Mouse (Mus musculus): ENCODE results near the gene Acot2. TPM values are rescaled to one million over a fixed set of nuclear protein-coding genes. Genes with fewer than 3 reads are reported as not detected.

The Acot2 gene
- polyA plus RNA-seq, 1 experiment: 32.9 TPM

- TF ChIP-seq POLR2A (IDR thresholded peaks at IDR 0.05; ENCODE audit: low read depth, low read length): no peak
- TF ChIP-seq CTCF (conservative IDR thresholded peaks at IDR 0.05; ENCODE audit: insufficient read depth, insufficient read length, low read depth, low read length): peak; percentile 70
- H3K4me1 ChIP-seq (ENCODE audit: control insufficient read depth, insufficient read depth, low read length): no peaks in the 10 kb centered on the region
- H3K36me3 ChIP-seq (ENCODE audit: control insufficient read depth, insufficient read depth, low read length): no peaks in the 10 kb centered on the region
- no peak overlapping the region for H3K27ac ChIP-seq (ENCODE audit: insufficient read depth, low read depth, low read length)
- H3K4me3 ChIP-seq (ENCODE audit: insufficient read depth, low read depth, low read length): no peak overlapping the region
- H3K27me3 ChIP-seq (replicated peaks; ENCODE audit: control insufficient read depth, insufficient read depth, low read length): no peaks in the 10 kb centered on the region
- peak; percentile 86 for DNase-seq
- WGBS: 51% methylated on average over 2 of the region's 2 CpGs
Observed at GRCm38 (mm10) chr12:83972117-83972516, 15.5 kb upstream of the Acot2 start.

GRCm38 (mm10) chr12:83978862-83979261, 8.8 kb upstream of the Acot2 start:
- no peaks in the 10 kb centered on the region for H3K27me3 ChIP-seq (replicated peaks; ENCODE audit: control insufficient read depth, insufficient read depth, low read length)
- 87% methylated on average over 6 of the region's 6 CpGs for WGBS
- H3K4me3 ChIP-seq (ENCODE audit: insufficient read depth, low read depth, low read length): no peak overlapping the region
- TF ChIP-seq POLR2A (IDR thresholded peaks at IDR 0.05; ENCODE audit: low read depth, low read length) (no peak), CTCF (conservative IDR thresholded peaks at IDR 0.05; ENCODE audit: insufficient read depth, insufficient read length, low read depth, low read length) (no peak)
- no peak for DNase-seq
- H3K36me3 ChIP-seq (ENCODE audit: control insufficient read depth, insufficient read depth, low read length): no peaks in the 10 kb centered on the region
- peaks cover 10% of the 10 kb centered on the region; the same call in 1 of the 2 replicates for H3K4me1 ChIP-seq (ENCODE audit: control insufficient read depth, insufficient read depth, low read length)
- H3K27ac ChIP-seq (ENCODE audit: insufficient read depth, low read depth, low read length): no peak overlapping the region

GRCm38 (mm10) chr12:83981615-83982014, 6.0 kb upstream of the Acot2 start:
- H3K27ac ChIP-seq (ENCODE audit: insufficient read depth, low read depth, low read length): no peak overlapping the region
- H3K27me3 ChIP-seq (replicated peaks; ENCODE audit: control insufficient read depth, insufficient read depth, low read length): no peaks in the 10 kb centered on the region
- 31% methylated on average over 4 of the region's 4 CpGs for WGBS
- no peaks in the 10 kb centered on the region for H3K36me3 ChIP-seq (ENCODE audit: control insufficient read depth, insufficient read depth, low read length)
- peaks cover 10% of the 10 kb centered on the region; the same call in 1 of the 2 replicates for H3K4me1 ChIP-seq (ENCODE audit: control insufficient read depth, insufficient read depth, low read length)
- no peak overlapping the region for H3K4me3 ChIP-seq (ENCODE audit: insufficient read depth, low read depth, low read length)
- DNase-seq: peak; percentile 73
- no peak for TF ChIP-seq CTCF (conservative IDR thresholded peaks at IDR 0.05; ENCODE audit: insufficient read depth, insufficient read length, low read depth, low read length)
- no peak for TF ChIP-seq POLR2A (IDR thresholded peaks at IDR 0.05; ENCODE audit: low read depth, low read length)

GRCm38 (mm10) chr12:83984752-83985151, 2.9 kb upstream of the Acot2 start, which contains the start of gene Heatr4:
Gene Heatr4, minus strand, starts transcription at chr12:83984852.
- H3K4me3 ChIP-seq (ENCODE audit: insufficient read depth, low read depth, low read length): no peak within 1 kb of the TSS
- TF ChIP-seq CTCF (conservative IDR thresholded peaks at IDR 0.05; ENCODE audit: insufficient read depth, insufficient read length, low read depth, low read length) (no peak), POLR2A (IDR thresholded peaks at IDR 0.05; ENCODE audit: low read depth, low read length) (no peak)
- WGBS: 81% methylated on average over 4 of the region's 4 CpGs
- no peaks in the 10 kb centered on the region for H3K36me3 ChIP-seq (ENCODE audit: control insufficient read depth, insufficient read depth, low read length)
- no peak for DNase-seq
- no peaks in the 10 kb centered on the region for H3K27me3 ChIP-seq (replicated peaks; ENCODE audit: control insufficient read depth, insufficient read depth, low read length)
- H3K4me1 ChIP-seq (ENCODE audit: control insufficient read depth, insufficient read depth, low read length): peaks cover 10% of the 10 kb centered on the region; the same call in 1 of the 2 replicates
- H3K27ac ChIP-seq (ENCODE audit: insufficient read depth, low read depth, low read length): no peak within 1 kb of the TSS

- Histone ChIP-seq H3K4me3 (ENCODE audit: insufficient read depth, low read depth, low read length) (peak overlapping the region; percentile 82), H3K4me1 (ENCODE audit: control insufficient read depth, insufficient read depth, low read length) (peaks cover 3% of the 10 kb centered on the region; the same call in 1 of the 2 replicates), H3K27ac (ENCODE audit: insufficient read depth, low read depth, low read length) (peak overlapping the region; percentile 94), H3K36me3 (ENCODE audit: control insufficient read depth, insufficient read depth, low read length) (no peaks in the 10 kb centered on the region), H3K27me3 (replicated peaks; ENCODE audit: control insufficient read depth, insufficient read depth, low read length) (no peaks in the 10 kb centered on the region)
- DNase-seq: no peak
- no peak for TF ChIP-seq CTCF (conservative IDR thresholded peaks at IDR 0.05; ENCODE audit: insufficient read depth, insufficient read length, low read depth, low read length)
- no peak for TF ChIP-seq POLR2A (IDR thresholded peaks at IDR 0.05; ENCODE audit: low read depth, low read length)
- WGBS: 14% methylated on average over 8 of the region's 8 CpGs
Observed at GRCm38 (mm10) chr12:83987242-83987582, 449 bp upstream of the Acot2 start.

- TF ChIP-seq CTCF (conservative IDR thresholded peaks at IDR 0.05; ENCODE audit: insufficient read depth, insufficient read length, low read depth, low read length): no peak
- TF ChIP-seq POLR2A (IDR thresholded peaks at IDR 0.05; ENCODE audit: low read depth, low read length): no peak
- DNase-seq: no peak
- Histone ChIP-seq H3K27ac (ENCODE audit: insufficient read depth, low read depth, low read length) (peak overlapping the region; percentile 94; the same call in 1 of the 2 replicates), H3K36me3 (ENCODE audit: control insufficient read depth, insufficient read depth, low read length) (no peaks in the 10 kb centered on the region), H3K4me1 (ENCODE audit: control insufficient read depth, insufficient read depth, low read length) (no peaks in the 10 kb centered on the region; the same call in 1 of the 2 replicates), H3K27me3 (replicated peaks; ENCODE audit: control insufficient read depth, insufficient read depth, low read length) (no peaks in the 10 kb centered on the region), H3K4me3 (ENCODE audit: insufficient read depth, low read depth, low read length) (peak overlapping the region; percentile 82)
- WGBS: 39% methylated on average over 4 of the region's 4 CpGs
Observed at GRCm38 (mm10) chr12:83988483-83988882, 822 bp downstream of the Acot2 start.

- H3K36me3 ChIP-seq (ENCODE audit: control insufficient read depth, insufficient read depth, low read length): no peaks in the 10 kb centered on the region
- H3K4me3 ChIP-seq (ENCODE audit: insufficient read depth, low read depth, low read length): no peak overlapping the region
- 97% methylated on average over 4 of the region's 4 CpGs for WGBS
- H3K4me1 ChIP-seq (ENCODE audit: control insufficient read depth, insufficient read depth, low read length): no peaks in the 10 kb centered on the region; the same call in 1 of the 2 replicates
- no peak for DNase-seq
- H3K27ac ChIP-seq (ENCODE audit: insufficient read depth, low read depth, low read length): no peak overlapping the region
- H3K27me3 ChIP-seq (replicated peaks; ENCODE audit: control insufficient read depth, insufficient read depth, low read length): no peaks in the 10 kb centered on the region
- no peak for TF ChIP-seq CTCF (conservative IDR thresholded peaks at IDR 0.05; ENCODE audit: insufficient read depth, insufficient read length, low read depth, low read length)
- no peak for TF ChIP-seq POLR2A (IDR thresholded peaks at IDR 0.05; ENCODE audit: low read depth, low read length)
Observed at GRCm38 (mm10) chr12:83989378-83989777, 1.7 kb downstream of the Acot2 start.
